Mouse (Mus musculus): ENCODE measurements around the gene Hbb-bt. TPM values are rescaled to one million over a fixed set of nuclear protein-coding genes. Genes with fewer than 3 reads are reported as not detected.
A peak's percentile ranks its signal among the peaks of the same experiment; 100 is the strongest.
"Not testable (repeated sequence)": the region's sequence is repeated elsewhere in the genome, so short reads cannot be mapped to it uniquely, and the experiment has no call there.

Gene Hbb-bt
- total RNA-seq, 2 experiments from 2014 or later, result 541 to 1,864 TPM

- no peak for DNase-seq
Measured at GRCm38 (mm10) chr7:103808971-103809800, 4.6 kb downstream of the Hbb-bt start.

GRCm38 (mm10) chr7:103808120-103808519, 5.7 kb downstream of the Hbb-bt start:
- DNase-seq, result not testable (repeated sequence)

- peak; percentile 15 for DNase-seq
Measured at GRCm38 (mm10) chr7:103806856-103807255, 6.9 kb downstream of the Hbb-bt start.

- DNase-seq, result no peak
Measured at GRCm38 (mm10) chr7:103792669-103793388, 21.0 kb downstream of the Hbb-bt start.

GRCm38 (mm10) chr7:103791721-103792120, 22.1 kb downstream of the Hbb-bt start, which contains the start of gene Olfr67:
TSS of gene Olfr67 (minus strand) at chr7:103791821.
- no peak for DNase-seq

GRCm38 (mm10) chr7:103779598-103779997, 34.2 kb downstream of the Hbb-bt start, which contains the start of gene Olfr68:
TSS of gene Olfr68 (minus strand) at chr7:103779698.
- no peak for DNase-seq

GRCm38 (mm10) chr7:103777652-103778051, 36.1 kb downstream of the Hbb-bt start:
- not testable (repeated sequence) for DNase-seq

- no peak for DNase-seq
Measured at GRCm38 (mm10) chr7:103771494-103771893, 42.3 kb downstream of the Hbb-bt start, which contains the start of gene Olfr69. TSS of gene Olfr69 (minus strand) at chr7:103771594.

- DNase-seq, result not testable (repeated sequence)
Measured at GRCm38 (mm10) chr7:103767687-103768086, 46.1 kb downstream of the Hbb-bt start.

Other genes starting within 250 kb of the Hbb-bt start
- gene Olfr616, start 244.9 kb downstream of the Hbb-bt start, total RNA-seq (2021), result not detected
- gene Olfr617, start 240.9 kb downstream of the Hbb-bt start, total RNA-seq (2021), result not detected
- not detected for gene Olfr618, start 223.9 kb downstream of the Hbb-bt start, total RNA-seq (2021)
- gene Olfr619, start 213.4 kb downstream of the Hbb-bt start, total RNA-seq (2021), result not detected
- gene Olfr620, start 201.5 kb downstream of the Hbb-bt start, total RNA-seq (2021), result not detected
- gene Olfr622, start 171.3 kb downstream of the Hbb-bt start, total RNA-seq (2021), result not detected
- not detected for gene Olfr623, start 150.3 kb downstream of the Hbb-bt start, total RNA-seq (2021)
- gene Olfr624, start 142.8 kb downstream of the Hbb-bt start, total RNA-seq (2021), result not detected
- not detected for gene Olfr625-ps1, start 131.3 kb downstream of the Hbb-bt start, total RNA-seq (2021)
- not detected for gene Olfr243, start 99.3 kb downstream of the Hbb-bt start, total RNA-seq (2021)
- gene Olfr628, start 83.6 kb downstream of the Hbb-bt start, total RNA-seq (2021), result not detected
- not detected for gene Olfr629, start 69.1 kb downstream of the Hbb-bt start, total RNA-seq (2021)
- gene Olfr630, start 56.7 kb downstream of the Hbb-bt start, total RNA-seq (2021), result not detected
- gene Olfr69, start 42.4 kb downstream of the Hbb-bt start, total RNA-seq (2021), result not detected
- not detected for gene Olfr68, start 34.3 kb downstream of the Hbb-bt start, total RNA-seq (2021)
- gene Olfr67, start 22.2 kb downstream of the Hbb-bt start, total RNA-seq (2021), result not detected
- gene Hbb-bs, start 14.1 kb upstream of the Hbb-bt start, total RNA-seq (2021), result over 10,000 TPM in 1 of 2 experiments, 1,000 to 10,000 TPM in 1; 4,494 to 12,962 TPM
- gene Hbb-bh2, start 26.5 kb upstream of the Hbb-bt start, total RNA-seq (2021), result not detected
- not detected for gene Hbb-bh1, start 29.2 kb upstream of the Hbb-bt start, total RNA-seq (2021)
- under 1 TPM in 1 of 2 experiments, not detected in 1; 0.74 TPM for gene Hbb-y, start 39.2 kb upstream of the Hbb-bt start, total RNA-seq (2021)
- gene Olfr66, start 72.3 kb upstream of the Hbb-bt start, total RNA-seq (2021), result not detected
- not detected for gene Olfr64, start 80.5 kb upstream of the Hbb-bt start, total RNA-seq (2021)
- gene Olfr65, start 89.5 kb upstream of the Hbb-bt start, total RNA-seq (2021), result not detected
- gene Olfr631, start 114.8 kb upstream of the Hbb-bt start, total RNA-seq (2021), result not detected
- gene Olfr632, start 120.4 kb upstream of the Hbb-bt start, total RNA-seq (2021), result not detected
- not detected for gene Olfr633, start 130.4 kb upstream of the Hbb-bt start, total RNA-seq (2021)
- under 1 TPM in 1 of 2 experiments, not detected in 1; 0.05 TPM for gene Olfr635, start 157.2 kb upstream of the Hbb-bt start, total RNA-seq (2021)
- not detected for gene Olfr638, start 184.8 kb upstream of the Hbb-bt start, total RNA-seq (2021)
- gene Olfr639, start 203.3 kb upstream of the Hbb-bt start, total RNA-seq (2021), result under 1 TPM in 1 of 2 experiments, not detected in 1; 0.05 TPM
- gene Olfr640, start 211.6 kb upstream of the Hbb-bt start, total RNA-seq (2021), result not detected
- gene Olfr641, start 221.4 kb upstream of the Hbb-bt start, total RNA-seq (2021), result not detected
- gene Olfr642, start 238.7 kb upstream of the Hbb-bt start, total RNA-seq (2021), result not detected
- not detected for gene 4930516K23Rik, start 247.4 kb upstream of the Hbb-bt start, total RNA-seq (2021)